Mouse (Mus musculus): ENCODE results near the gene Xylb. TPM values are rescaled to one million over a fixed set of nuclear protein-coding genes. Genes with fewer than 3 reads are reported as not detected.
A peak's percentile ranks its signal among the peaks of the same experiment; 100 is the strongest.

Xylb gene
- polyA plus RNA-seq, 1 experiment = 0.17 TPM

DNA sequence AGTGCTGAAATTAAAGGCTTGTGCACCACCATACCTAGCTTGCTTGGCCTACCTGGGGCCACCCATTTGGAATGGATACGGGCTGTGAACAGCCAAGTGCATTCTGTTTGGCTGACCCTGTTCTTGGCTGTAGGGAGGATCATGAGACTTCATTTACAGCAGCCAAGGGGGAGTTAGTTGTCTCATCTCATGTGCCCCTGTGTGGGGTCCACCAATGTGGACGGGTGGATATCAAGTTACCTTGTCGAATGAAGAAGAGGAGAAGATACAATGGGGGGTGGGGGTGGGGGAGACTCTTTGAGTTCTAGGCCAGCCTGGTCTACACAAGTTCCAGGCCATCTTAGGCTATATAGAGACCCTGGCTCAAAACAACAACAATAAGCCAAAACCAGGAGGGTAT is 17.8 kb downstream of the Xylb start:
- Histone ChIP-seq H3K27me3 (ENCODE audit: control insufficient read depth) (no peaks in the 10 kb centered on the region), H3K36me3 (ENCODE audit: control insufficient read depth) (peaks cover 3% of the 10 kb centered on the region), H3K4me3 (replicated peaks) (no peak overlapping the region), H3K4me1 (ENCODE audit: control insufficient read depth) (no peaks in the 10 kb centered on the region), H3K9me3 (ENCODE audit: control insufficient read depth, low read length) (no peaks in the 10 kb centered on the region)
- TF ChIP-seq GATA1 (IDR thresholded peaks at IDR 0.05; ENCODE audit: low read length) (no peak), TAL1 (IDR thresholded peaks at IDR 0.05; ENCODE audit: low read length) (no peak)

DNA sequence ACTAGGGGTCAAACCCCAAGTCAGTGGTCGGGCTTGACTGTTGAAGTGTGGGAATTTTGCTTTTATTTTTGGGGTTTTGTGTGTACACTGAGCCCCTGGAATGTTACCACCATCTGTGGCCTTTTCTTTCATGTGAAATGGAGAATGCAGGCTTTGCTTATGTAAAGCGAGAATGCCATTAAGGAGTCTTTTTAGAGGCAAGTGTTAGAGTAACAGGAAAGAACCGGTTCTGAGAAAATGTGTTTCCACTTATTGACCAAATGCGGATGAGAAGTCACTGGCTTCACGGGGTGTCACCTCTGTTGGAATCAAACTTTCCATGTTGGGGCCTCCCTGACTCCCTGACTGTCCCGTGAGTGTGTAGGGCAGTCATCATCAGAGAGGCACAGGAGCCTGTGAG is 18.4 kb downstream of the Xylb start:
- no peak overlapping the region for H3K4me3 ChIP-seq (replicated peaks)
- no peaks in the 10 kb centered on the region for H3K4me1 ChIP-seq (ENCODE audit: control insufficient read depth)
- H3K27me3 ChIP-seq (ENCODE audit: control insufficient read depth) = no peaks in the 10 kb centered on the region
- peaks cover 3% of the 10 kb centered on the region for H3K36me3 ChIP-seq (ENCODE audit: control insufficient read depth)
- no peaks in the 10 kb centered on the region for H3K9me3 ChIP-seq (ENCODE audit: control insufficient read depth, low read length)
- TF ChIP-seq GATA1 (IDR thresholded peaks at IDR 0.05; ENCODE audit: low read length) = no peak
- TF ChIP-seq TAL1 (IDR thresholded peaks at IDR 0.05; ENCODE audit: low read length) = no peak

DNA sequence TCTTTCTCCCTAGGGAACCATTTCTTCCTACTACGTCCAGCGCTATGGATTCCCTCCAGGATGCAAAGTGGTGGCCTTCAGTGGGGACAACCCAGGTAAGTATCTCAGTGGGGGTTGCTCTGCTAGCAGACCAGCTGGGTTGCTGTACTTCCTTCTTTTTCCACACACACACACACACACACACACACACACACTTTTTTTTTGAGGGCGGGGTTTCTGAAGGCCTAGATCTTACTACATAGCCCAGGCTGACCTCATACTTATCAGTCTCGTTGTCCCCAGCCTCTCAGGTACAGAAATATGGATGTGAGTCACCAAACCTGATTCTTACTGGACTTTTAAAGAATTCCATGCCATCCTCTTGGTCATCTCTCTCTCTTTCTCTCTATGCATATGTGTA is 21.1 kb downstream of the Xylb start:
- no peaks in the 10 kb centered on the region for H3K9me3 ChIP-seq (ENCODE audit: control insufficient read depth, low read length)
- TF ChIP-seq TAL1 (IDR thresholded peaks at IDR 0.05; ENCODE audit: low read length) (no peak), GATA1 (IDR thresholded peaks at IDR 0.05; ENCODE audit: low read length) (no peak)
- H3K4me1 ChIP-seq (ENCODE audit: control insufficient read depth) = no peaks in the 10 kb centered on the region
- H3K36me3 ChIP-seq (ENCODE audit: control insufficient read depth) = no peaks in the 10 kb centered on the region; the same call in 1 of the 2 replicates
- no peak overlapping the region for H3K4me3 ChIP-seq (replicated peaks)
- no peaks in the 10 kb centered on the region for H3K27me3 ChIP-seq (ENCODE audit: control insufficient read depth)

DNA sequence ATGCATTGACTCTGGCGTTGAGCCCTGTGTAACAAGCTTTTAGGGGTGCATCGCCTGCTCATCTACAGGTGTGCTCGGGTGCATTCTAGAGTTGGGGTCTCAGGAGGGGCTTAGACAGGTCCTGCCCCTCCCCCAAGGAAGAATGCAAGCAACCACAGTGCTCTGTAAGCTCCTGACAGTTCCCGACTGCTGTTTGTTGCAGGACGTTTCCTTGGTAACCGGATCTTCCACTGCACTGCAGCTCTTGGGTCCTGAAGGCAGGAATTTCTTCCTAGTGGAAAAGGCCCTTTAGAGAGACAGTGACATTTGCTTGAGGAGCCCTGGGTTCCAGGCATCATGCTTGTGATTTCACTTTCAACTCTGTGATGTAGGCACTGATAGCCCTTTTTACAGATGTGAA is 25.4 kb downstream of the Xylb start:
- no peaks in the 10 kb centered on the region for H3K9me3 ChIP-seq (ENCODE audit: control insufficient read depth, low read length)
- H3K36me3 ChIP-seq (ENCODE audit: control insufficient read depth) = peaks cover 2% of the 10 kb centered on the region; the same call in 1 of the 2 replicates
- no peaks in the 10 kb centered on the region for H3K27me3 ChIP-seq (ENCODE audit: control insufficient read depth)
- no peak overlapping the region for H3K4me3 ChIP-seq (replicated peaks)
- TF ChIP-seq TAL1 (IDR thresholded peaks at IDR 0.05; ENCODE audit: low read length) (no peak), GATA1 (IDR thresholded peaks at IDR 0.05; ENCODE audit: low read length) (no peak)
- H3K4me1 ChIP-seq (ENCODE audit: control insufficient read depth) = no peaks in the 10 kb centered on the region

DNA sequence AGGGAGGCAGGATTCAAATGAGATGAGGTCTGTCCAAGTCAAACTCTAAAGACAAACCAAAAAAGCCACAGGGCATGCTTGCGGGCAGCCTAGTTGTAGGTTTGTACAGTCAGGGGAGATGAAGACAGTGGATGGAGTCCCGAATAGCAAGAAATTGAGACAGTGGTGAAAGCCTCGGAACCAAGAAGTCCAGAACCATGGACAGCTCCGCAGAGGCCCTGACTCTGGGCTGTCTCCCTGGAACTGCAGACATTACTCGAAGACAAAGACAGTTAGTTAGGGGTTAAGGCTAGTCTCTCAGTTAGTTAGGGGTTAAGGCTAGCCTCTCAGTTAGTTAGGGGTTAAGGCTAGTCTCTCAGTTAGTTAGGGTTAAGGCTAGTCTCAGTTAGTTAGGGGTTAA is 31.8 kb downstream of the Xylb start:
- Histone ChIP-seq H3K36me3 (ENCODE audit: control insufficient read depth) (peaks cover 4% of the 10 kb centered on the region; the same call in 1 of the 2 replicates), H3K9me3 (ENCODE audit: control insufficient read depth, low read length) (no peaks in the 10 kb centered on the region), H3K4me1 (ENCODE audit: control insufficient read depth) (no peaks in the 10 kb centered on the region), H3K27me3 (ENCODE audit: control insufficient read depth) (no peaks in the 10 kb centered on the region), H3K4me3 (replicated peaks) (no peak overlapping the region)
- TF ChIP-seq GATA1 (IDR thresholded peaks at IDR 0.05; ENCODE audit: low read length) (no peak), TAL1 (IDR thresholded peaks at IDR 0.05; ENCODE audit: low read length) (no peak)

DNA sequence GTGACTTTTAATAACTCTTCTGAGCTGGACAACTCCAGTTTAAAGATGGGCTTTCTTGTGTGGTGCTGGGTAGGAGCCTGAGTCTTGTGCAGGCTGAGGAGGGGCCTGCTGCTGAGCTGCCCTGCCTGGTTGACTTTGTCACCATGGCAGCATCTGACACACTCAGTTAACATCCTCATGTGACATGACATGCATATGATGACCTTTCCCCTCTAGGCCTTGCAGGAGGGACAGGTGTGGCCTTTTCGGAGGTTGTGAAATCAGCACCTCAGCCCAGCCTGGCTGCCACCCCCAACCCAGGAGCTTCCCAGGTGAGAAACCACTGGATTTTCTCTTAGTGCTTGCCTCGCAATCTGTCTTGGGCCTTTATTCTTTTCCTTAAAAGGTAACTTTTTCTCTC is 33.0 kb downstream of the Xylb start:
- no peaks in the 10 kb centered on the region for H3K9me3 ChIP-seq (ENCODE audit: control insufficient read depth, low read length)
- H3K36me3 ChIP-seq (ENCODE audit: control insufficient read depth) = peaks cover 2% of the 10 kb centered on the region; the same call in 1 of the 2 replicates
- no peak for TF ChIP-seq TAL1 (IDR thresholded peaks at IDR 0.05; ENCODE audit: low read length)
- no peak for TF ChIP-seq GATA1 (IDR thresholded peaks at IDR 0.05; ENCODE audit: low read length)
- no peaks in the 10 kb centered on the region for H3K27me3 ChIP-seq (ENCODE audit: control insufficient read depth)
- H3K4me1 ChIP-seq (ENCODE audit: control insufficient read depth) = no peaks in the 10 kb centered on the region
- no peak overlapping the region for H3K4me3 ChIP-seq (replicated peaks)

DNA sequence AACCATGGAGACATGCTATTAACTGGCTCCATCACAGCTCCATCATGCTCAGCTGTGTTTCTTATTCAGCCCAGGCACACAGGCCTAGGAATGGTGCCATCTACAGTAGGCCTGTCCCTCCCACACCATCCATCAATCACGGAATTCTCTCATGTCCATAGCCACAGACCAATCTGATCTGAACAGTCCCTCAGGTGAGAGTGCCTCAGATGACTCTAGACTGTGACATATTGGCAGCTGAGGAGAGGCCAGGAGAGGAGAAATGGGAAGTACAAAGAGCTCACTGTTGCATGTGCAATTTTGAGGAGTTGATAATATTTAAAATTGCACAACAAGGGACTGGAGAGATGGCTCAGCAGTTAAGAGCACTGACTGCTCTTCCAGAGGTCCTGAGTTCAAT is 37.6 kb downstream of the Xylb start:
- H3K4me1 ChIP-seq (ENCODE audit: control insufficient read depth) = no peaks in the 10 kb centered on the region
- peaks cover 2% of the 10 kb centered on the region; the same call in 1 of the 2 replicates for H3K36me3 ChIP-seq (ENCODE audit: control insufficient read depth)
- H3K9me3 ChIP-seq (ENCODE audit: control insufficient read depth, low read length) = no peaks in the 10 kb centered on the region
- no peak overlapping the region for H3K4me3 ChIP-seq (replicated peaks)
- H3K27me3 ChIP-seq (ENCODE audit: control insufficient read depth) = no peaks in the 10 kb centered on the region
- TF ChIP-seq GATA1 (IDR thresholded peaks at IDR 0.05; ENCODE audit: low read length) = no peak
- TF ChIP-seq TAL1 (IDR thresholded peaks at IDR 0.05; ENCODE audit: low read length) = no peak

DNA sequence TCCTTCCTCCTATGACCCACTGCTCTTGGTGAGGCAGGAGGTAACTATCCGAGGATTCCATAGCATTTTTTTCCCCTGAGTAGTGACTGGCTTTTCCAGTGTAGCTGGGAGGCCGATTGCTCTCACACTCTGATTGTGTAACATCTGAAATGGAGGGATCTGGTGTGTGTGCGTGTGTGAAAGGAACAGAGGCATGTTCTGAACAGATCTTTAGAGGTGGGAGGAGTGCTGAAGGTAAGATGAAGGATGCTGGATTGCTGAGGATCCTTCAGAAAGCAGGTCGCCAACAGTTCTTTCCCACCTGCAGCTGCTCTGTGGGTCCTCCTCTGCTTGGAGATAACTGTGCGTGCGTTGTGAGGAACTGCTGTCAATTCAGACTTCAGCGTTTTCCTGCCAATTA is 44.2 kb downstream of the Xylb start:
- no peaks in the 10 kb centered on the region for H3K36me3 ChIP-seq (ENCODE audit: control insufficient read depth)
- peaks cover 46% of the 10 kb centered on the region for H3K27me3 ChIP-seq (ENCODE audit: control insufficient read depth)
- H3K4me3 ChIP-seq (replicated peaks) = peak overlapping the region; percentile 60
- TF ChIP-seq GATA1 (IDR thresholded peaks at IDR 0.05; ENCODE audit: low read length) (no peak), TAL1 (IDR thresholded peaks at IDR 0.05; ENCODE audit: low read length) (no peak)
- no peaks in the 10 kb centered on the region for H3K9me3 ChIP-seq (ENCODE audit: control insufficient read depth, low read length)
- H3K4me1 ChIP-seq (ENCODE audit: control insufficient read depth) = peaks cover 16% of the 10 kb centered on the region

DNA sequence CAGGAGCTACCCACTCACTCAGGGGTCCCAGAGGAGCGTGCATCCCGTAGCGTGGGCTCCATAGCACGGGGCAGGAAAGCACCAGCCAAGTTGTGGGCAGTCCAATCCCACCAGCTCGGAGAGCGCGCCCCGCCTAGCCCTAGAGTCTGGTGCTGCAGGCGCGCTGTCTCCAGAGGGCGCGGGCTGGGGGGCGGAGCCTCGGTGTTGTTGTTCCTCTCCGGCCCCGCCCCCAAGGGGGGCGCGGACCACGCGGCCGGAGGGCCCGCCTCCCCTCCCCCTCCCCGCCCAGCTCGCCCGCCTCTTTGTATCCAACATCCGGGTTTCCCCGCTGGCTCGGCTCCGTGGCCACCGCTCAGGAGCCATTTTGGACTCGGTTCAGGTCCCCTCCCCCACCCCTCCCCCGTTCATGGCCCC is 44.6 kb downstream of the Xylb start, which contains the start of gene Acvr2b:
Gene Acvr2b (plus strand): TSS at position 318 of the 414 bp plus-strand sequence.
- Histone ChIP-seq H3K9me3 (ENCODE audit: control insufficient read depth, low read length) (no peaks in the 10 kb centered on the region), H3K4me1 (ENCODE audit: control insufficient read depth) (peaks cover 16% of the 10 kb centered on the region), H3K36me3 (ENCODE audit: control insufficient read depth) (no peaks in the 10 kb centered on the region), H3K4me3 (replicated peaks) (peak within 1 kb of the TSS; percentile 60), H3K27me3 (ENCODE audit: control insufficient read depth) (peaks cover 46% of the 10 kb centered on the region)
- no peak for TF ChIP-seq GATA1 (IDR thresholded peaks at IDR 0.05; ENCODE audit: low read length)
- TF ChIP-seq TAL1 (IDR thresholded peaks at IDR 0.05; ENCODE audit: low read length) = no peak
